Mouse (Mus musculus): ENCODE data around the gene Psmb6.

DNA sequence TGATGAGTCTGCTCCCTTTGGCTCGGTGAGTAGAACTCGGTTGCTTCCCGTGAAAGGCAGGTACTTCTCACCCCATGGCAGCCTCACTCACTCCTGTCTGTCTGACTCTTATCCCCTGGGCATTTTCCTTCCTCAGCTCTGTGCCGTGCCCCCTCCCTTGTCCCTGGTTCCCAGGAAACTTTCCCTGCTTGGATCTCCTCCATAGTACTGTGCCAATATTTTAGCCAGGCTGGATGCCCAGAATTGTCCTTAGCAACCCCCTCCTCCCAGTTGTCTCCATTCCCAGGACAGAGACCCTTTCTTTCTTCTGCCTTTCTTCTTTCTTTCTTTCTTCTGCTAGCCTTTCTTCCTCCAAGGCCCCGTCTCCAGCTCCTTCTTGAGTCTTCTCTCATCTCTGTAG, 16.2 kb downstream of the Psmb6 start:
- TF ChIP-seq CTCF (IDR thresholded peaks at IDR 0.05; ENCODE audit: low read depth, low read length) (no peak), POLR2A (IDR thresholded peaks at IDR 0.05; ENCODE audit: borderline replicate concordance, low read depth, low read length) (no peak)

Data from bone marrow macrophage, adult 2 months (primary cell).